Mouse (Mus musculus) ES-E14 (cell line): ENCODE data around the gene Ric3.

Experiments used
- CHD2 ChIP-seq: IDR thresholded peaks from 2 replicates; pipeline ENCODE4 v1.6.1; 2014; ENCODE audit warnings: mild to moderate bottlenecking, low read depth, low read length, inconsistent platforms
- HCFC1 ChIP-seq: IDR thresholded peaks from 2 replicates; pipeline ENCODE4 v1.6.1; 2012; ENCODE audit warnings: low read length, inconsistent platforms, borderline replicate concordance; ENCODE audit not compliant: insufficient read depth
- MAFK ChIP-seq: IDR thresholded peaks from 2 replicates; pipeline ENCODE4 v1.6.1; 2014; ENCODE audit warnings: mild to moderate bottlenecking, low read depth, low read length, inconsistent platforms; ENCODE audit not compliant: insufficient read depth
- ZC3H11A ChIP-seq: IDR thresholded peaks from 2 replicates; pipeline ENCODE4 v1.6.1; 2012; ENCODE audit warnings: low read depth, mild to moderate bottlenecking, inconsistent platforms, low read length, borderline replicate concordance
- ZNF384 ChIP-seq: IDR thresholded peaks from 2 replicates; pipeline ENCODE4 v1.6.1; 2012; ENCODE audit warnings: low read depth, low read length, inconsistent platforms

DNA sequence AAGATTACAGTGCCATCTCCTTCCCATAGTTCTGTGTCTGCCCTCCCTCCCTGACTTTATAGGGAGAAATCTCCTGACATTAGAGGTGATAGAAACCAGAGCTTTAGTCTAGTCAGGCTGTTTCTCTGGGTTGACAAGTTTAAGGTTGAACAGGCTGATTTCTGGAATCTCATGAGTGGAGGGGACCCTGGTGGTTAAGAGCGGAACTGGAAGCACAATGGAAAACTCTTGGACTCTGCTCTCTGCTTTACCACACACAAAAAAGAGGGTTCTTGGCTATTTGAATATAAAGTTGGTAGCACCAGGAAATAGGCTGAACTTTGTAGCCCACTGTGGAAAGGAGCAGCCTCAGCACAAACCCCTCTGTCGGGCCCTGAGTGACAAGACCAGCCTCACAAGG lies 51.1 kb downstream of the Ric3 start:
- TF ChIP-seq MAFK (no peak), HCFC1 (no peak), ZNF384 (no peak), CHD2 (no peak), ZC3H11A (no peak)
